Mouse (Mus musculus) frontal cortex, adult 2 months (tissue): ENCODE data around the gene Tiam2. TPM values are rescaled to one million over a fixed set of nuclear protein-coding genes. Genes with fewer than 3 reads are reported as not detected.

Experiments used
- DNase-seq, 2 experiments: peaks; one replicate each; pipeline ENCODE4 v3.0.0; 2022; ENCODE audit warnings: low spot score in 1 of 2; ENCODE audit errors: extremely low spot score in 1 of 2
- polyA plus RNA-seq: library from polyadenylated mRNA; depleted of rRNA; stranded (reverse); fragments of >200 nt; gene quantifications from 2 replicates; pipeline ENCODE4 v1.2.3, GENCODE M21; 2012

The Tiam2 gene
- polyA plus RNA-seq, 1 experiment, result 143 TPM

DNA sequence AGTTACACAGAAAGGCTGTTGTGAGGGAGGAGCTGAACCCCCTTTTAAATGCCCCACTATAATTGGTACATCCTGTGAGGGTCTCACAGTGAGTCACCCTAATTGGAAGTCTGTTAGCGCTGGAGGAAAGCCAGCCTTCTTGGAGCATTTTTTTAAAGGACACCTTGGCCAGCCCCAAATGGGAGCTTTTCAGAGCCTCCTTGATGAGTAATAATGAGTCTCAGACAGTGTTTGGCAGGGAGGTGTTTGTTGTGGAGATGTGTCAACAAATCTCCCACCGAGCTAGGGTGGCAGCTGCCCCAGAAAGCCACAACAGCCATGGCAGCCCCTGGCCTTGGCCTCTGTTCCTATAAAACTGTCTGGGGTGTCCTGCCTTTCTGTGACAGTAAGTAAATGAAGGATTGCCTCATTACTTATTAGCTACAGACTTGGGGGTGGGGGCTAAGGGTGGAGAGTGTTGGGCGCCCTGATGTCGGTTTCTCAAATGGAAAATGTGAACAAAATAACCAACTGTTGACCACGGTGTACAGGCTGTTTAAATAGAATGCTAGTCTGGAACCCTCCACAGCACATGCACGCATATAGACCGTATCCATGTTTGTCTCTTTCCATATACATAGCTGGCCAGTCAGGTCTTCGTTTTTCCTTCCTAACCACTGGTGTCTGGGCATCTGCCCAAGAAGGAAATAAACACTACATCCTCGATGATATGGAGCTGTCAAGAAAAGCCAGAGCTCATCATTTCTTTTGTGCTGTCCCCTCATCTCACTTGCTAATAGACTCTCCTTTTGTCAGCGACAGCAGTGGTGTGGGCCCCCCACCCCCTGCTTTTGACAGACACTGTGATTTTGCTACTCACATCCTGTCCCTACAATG lies 116.4 kb downstream of the Tiam2 start:
- DNase-seq, result peak in 1 of 2 experiments; percentile 31

DNA sequence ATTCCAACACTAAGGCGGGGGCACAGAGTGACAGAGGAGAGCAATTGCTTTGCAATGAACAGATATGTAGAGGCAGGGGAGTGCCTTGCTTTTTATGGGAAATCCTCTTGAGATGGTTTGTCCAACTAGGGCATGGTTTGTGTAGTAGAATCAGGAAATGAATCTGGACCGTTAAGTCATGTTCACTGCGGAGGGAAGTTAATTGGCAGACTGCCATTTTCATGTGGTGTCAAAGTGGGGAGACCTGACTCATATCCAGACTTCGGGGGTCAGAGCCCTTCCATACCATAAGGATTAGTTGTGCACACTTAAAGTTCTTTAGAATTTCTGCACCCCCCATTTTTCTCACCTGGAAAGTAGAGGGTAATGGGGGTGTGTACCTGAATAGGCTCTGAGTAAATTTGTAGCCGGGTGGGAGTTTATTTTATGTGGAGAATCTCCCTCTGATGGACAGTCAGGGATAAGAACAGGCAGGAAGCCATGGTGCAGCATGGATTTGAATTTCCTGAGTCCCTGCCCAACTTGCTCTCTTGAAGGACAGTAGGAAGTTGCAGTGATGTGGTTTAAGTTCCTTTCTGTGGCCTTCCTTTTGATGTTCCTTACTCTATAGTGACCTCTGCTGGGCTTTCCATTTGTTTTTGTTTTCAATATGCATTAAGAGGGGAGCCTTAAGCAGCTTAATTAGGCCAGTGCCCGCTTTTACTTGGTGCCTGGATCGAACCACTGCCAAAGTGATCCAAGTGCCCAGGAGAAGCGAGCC lies 120.0 kb downstream of the Tiam2 start:
- peak; percentile 28 to 81 for DNase-seq

DNA sequence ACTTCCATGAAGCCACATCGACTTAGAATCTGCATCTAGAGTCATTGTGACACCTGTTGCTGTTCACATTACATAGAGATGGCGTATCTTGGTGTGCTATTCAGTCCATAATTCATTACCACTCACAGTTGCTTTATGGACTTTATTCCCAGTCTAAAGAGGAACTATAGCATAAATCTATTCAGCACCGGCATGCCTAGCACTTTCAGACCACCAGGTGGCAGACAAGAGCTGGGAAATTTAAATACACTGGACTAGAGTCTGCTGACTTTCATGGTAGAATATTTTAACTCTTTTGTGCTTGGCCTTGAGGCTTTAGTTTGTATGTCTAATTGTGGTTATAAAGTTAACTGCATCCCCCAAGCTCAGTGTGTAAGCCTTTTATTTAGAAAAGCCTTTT lies 122.4 kb downstream of the Tiam2 start:
- peak in 1 of 2 experiments; percentile 91 for DNase-seq

DNA sequence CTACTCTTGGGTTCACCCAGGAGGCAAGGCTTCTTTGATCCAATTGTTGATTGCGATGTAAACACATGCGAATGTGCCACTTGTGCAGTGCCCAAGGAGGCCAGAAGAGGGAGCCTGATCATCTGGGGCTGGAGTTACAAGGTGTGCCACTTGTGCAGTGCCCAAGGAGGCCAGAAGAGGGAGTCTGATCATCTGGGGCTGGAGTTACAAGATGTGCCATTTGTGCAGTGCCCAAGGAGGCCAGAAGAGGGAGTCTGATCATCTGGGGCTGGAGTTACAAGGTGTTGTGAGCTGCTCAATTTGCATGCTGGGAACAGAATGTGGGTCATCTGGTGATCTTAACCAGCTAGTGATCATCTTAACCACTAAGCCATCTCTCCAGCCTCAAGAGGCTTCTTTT lies 124.7 kb downstream of the Tiam2 start:
- peak in 1 of 2 experiments; percentile 77 for DNase-seq

GRCm38 (mm10) chr17:3452571-3453311 lies 126.4 kb downstream of the Tiam2 start:
- DNase-seq, result no peak

DNA sequence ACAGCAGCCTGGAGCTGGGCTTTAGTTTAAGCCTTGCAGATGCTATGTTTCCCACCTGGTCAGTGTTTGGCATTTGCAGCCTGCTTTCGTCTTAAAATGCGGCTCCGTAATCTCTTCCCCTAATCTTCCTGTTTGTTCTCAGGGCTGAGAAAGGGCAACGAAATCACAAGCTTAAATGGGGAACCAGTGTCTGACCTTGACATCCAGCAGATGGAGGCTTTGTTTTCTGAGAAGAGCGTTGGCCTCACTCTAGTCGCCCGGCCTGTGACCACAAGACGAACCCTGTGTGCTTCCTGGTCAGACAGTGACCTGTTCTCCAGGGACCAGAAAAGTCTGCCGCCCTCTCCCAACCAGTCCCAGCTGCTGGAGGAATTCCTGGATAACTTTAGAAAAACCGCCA lies 127.6 kb downstream of the Tiam2 start:
- DNase-seq, result no peak

DNA sequence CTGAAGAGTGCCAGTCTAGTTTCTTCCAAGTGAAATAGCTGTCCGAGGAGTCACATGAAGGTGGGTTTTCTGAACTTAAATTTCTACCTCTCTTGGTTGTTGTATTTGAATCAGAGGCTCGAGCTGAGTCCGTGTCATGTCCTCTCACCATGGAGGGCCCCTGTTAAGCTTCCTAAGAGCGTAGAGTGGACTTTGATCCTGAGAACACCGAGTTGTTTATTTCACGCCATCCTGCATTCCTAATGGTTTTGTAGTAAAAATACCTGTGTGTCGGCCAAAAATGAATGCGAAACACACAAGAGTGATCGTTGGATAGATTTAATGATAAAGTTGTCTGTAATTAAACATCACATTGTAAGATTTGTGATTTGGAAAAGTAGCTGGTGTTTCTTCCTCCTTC lies 128.5 kb downstream of the Tiam2 start:
- no peak for DNase-seq

DNA sequence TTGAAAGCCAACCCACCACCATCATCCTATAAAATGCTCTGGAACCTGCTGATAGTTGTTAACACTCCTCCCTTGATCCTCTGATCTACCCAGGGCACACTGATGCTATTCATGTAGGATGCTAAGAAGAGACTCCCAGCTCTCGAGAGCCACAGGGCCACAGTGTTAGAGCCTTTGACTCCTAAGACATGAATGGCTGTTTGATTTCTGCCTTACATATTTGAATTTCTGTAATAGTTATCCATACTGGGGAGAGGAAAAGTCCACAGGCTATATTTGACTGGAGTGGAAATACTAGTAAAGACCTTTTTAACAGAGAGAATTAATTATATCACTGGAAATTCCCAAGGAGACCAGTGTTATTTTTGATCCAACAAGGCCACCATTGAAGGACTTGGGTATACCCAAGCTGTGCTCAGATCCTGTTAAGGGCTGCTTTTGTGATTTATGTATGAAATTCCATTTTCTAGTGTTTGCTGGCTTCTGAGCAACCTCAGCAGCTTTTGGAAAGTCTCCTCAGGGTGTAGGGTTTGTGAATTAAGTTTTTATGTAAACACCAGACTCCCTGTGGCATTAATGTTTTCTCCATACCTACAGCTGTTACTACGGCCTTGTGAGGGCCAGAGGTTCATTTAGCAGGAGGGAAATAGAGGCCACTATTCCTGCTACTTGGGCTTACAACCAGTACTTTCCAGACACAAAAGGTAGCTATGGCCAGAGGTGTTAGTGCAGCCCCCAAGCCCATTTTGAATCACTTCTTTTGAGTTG lies 131.7 kb downstream of the Tiam2 start:
- DNase-seq, result no peak

DNA sequence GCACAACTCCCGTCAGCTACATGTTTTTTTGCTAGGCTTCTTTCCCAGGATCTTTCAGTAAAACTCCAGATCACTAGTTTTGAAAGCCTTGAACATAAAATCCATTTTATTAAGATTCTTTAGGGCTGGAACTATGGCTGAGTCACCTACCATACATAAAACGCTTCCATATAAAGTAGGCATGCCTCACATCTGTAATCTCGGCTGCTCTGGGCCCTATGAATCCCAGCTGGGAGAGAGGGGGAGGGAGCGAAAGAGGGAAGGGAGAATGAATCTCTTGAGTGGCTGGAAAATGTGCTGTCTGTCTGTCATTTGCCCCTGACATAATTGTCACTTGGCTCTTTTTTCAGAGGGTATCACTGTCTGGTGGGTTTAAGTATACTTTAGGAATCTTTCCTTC lies 139.5 kb downstream of the Tiam2 start:
- DNase-seq, result no peak

- no peak for DNase-seq
Observed at GRCm38 (mm10) chr17:3466681-3467080, 140.3 kb downstream of the Tiam2 start.

- no peak for DNase-seq
Observed at GRCm38 (mm10) chr17:3467636-3468324, 141.4 kb downstream of the Tiam2 start.

GRCm38 (mm10) chr17:3472018-3472417 lies 145.6 kb downstream of the Tiam2 start:
- peak in 1 of 2 experiments; percentile 67 for DNase-seq

GRCm38 (mm10) chr17:3476546-3476945 lies 150.2 kb downstream of the Tiam2 start:
- DNase-seq, result no peak

GRCm38 (mm10) chr17:3481576-3482575 lies 155.5 kb downstream of the Tiam2 start:
- DNase-seq, result peak; percentile 44 to 80

- no peak for DNase-seq
Observed at GRCm38 (mm10) chr17:3483091-3483490, 156.7 kb downstream of the Tiam2 start.

DNA sequence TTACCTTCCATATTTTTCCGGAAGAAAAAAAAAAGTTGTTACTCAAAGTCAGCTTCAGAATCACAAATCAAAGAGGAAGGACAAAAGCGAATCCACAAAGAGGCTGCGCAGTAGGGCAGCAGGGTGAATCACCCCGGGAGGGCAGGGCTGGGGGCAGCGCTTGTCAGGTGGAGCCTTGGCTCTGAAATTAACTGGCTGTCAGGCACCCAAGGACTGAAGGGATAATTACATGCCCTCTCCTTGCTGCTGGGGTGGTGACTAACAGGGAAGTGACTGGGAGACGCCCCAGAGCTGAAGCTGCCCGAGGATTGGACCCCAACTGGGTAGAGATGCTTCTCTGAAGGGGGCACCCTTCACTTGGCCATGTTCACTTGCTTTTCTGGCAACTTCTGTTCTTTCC lies 159.5 kb downstream of the Tiam2 start:
- no peak for DNase-seq

- no peak for DNase-seq
Observed at GRCm38 (mm10) chr17:3487211-3487610, 160.8 kb downstream of the Tiam2 start.
